Mouse (Mus musculus): ENCODE measurements around the gene Ago1.

Ago1 gene

DNA sequence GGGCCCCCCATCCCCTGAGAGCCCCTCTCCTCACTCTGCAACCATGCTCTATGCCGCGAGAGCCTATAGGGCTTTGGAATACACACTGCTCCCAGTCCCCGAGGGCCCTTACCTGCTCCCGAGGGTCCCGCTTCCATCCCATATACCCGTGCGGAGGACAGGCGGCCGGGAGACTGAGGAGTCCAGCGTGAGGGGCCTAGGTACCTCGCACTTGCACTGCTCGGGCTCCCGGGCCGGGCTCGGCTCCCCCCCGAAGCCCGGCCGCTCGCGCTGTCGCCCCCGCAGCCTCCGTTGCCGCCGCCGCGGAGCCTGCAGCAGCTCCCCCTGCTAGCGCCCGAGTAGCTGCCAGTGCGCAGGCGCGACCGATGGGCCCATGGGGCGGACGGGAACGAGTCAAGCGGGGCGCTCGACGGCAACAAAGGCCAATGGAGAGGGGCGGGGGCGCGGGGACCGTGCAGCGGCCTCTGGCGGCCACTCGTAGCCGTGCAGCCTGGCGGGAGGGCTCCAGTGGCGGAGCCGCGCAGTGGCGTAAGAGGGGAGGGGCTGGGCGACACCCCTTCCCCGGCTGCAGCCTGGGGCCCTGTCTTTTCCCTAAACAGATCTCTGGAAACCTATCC, at the start of gene Ago1:
Ago1 (minus strand) TSS at position 299 of the 617 bp plus-strand sequence.
- DNase-seq, result peak; percentile 96

DNA sequence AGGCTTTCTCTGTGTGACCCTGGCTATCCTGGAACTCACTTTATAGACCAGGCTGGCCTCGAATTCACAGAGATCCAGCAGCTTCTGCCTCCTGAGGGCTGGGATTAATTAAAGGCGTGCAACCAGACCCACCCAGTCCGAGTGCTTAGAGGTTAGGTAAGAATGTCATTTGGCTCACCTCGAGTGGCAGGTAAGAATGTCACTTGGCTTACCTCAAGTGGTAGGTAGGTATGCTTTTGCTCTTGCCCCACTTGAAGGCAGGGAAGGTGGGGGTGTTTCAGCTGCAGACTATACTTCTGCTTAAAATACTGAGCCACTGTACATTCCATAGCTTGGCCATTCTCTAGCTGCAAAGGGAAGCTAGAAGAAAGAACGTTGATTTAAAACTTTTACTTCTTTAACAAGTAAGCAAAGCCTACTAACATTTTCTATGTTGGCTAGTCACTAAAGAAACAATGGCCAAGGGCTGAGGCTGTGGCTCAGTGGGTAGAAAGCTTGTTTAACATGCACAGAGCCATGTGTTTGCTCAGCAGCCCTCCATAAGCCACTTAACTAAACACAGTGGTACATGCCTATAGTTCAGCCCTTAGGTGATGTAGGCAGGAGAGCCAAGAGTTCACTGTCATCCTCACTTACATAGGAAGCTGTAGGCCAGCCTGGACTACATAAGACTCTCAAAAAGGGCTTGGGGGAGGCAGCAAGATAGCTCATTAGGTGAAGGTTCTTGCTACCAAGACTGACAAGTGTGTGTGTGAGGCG, 44.1 kb upstream of the Ago1 start:
- no peak for DNase-seq

DNA sequence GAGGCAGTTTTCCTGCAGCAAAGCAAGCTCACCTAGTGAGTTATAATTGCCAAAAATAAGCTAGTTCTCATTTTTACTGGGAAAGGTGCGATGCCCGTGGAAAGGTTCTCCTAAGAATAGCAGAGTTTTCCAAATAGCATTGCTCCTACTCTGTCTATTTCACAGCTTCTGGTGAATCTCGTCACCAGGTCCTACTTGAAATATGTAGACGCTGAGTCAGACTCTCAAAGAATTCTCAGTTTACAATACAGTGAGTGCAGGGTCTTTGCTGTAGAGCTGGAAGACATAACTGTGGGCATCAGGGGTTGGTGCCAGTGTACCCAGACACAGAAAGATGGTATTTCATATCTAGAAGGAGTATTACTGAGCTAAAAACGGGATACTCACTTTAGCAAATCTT, 42.6 kb upstream of the Ago1 start:
- DNase-seq, result no peak

DNA sequence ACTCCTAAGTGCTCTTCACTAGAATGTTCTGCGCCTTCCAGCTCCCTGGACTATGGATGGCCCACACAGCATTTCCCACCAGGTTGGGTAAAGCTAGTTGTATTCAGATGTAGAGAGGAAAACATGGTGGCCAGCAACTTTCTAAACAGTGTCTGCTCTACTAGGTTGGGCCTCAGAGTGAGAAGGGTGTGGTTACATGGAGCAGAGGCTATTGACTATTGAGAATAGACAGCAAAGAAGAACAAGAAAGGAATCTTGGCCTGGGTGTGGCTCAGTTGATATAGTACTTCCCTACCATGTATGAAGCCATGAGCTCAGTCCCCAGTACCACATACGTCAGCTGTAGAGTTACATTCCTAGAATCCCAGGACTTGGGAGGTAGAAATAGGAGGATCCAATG, 40.7 kb upstream of the Ago1 start:
- no peak for DNase-seq

DNA sequence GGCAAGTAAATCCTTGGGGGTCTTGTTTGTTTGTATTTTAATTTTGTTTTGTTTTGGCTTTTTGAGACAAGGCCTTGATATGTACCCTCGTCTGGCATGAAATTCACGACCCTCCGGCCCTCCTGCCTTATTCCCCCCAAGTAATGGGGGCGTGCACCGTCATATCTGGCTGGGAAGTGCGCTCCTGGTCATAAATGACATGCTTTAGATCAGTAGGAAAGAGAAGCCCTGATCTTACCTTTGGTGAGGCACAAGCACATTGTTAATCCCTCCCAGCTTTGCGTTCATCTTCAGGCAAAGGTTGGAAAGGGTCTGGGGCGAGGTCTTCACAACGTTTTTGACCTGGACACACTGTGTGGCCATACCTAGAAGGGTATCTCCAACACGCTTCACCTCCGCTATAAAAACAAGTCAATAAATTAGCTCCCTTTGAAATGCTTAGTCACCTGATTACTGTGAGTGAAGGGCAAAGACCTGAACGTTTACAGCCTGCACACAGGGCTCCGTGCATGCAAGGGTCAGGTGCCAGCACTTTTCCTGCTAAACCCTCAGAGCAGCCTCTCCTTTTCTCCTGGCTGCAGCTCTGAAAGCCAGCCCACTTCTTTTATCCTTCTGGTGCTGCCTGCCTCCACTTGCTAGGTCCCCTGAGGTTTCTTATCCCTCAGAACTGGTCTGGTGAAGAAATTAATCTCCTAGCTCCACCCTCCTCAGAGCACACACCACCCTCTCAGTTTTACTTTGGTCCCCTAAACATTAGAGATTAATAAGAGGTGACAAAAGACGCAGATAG, 39.9 kb upstream of the Ago1 start:
- DNase-seq, result no peak

DNA sequence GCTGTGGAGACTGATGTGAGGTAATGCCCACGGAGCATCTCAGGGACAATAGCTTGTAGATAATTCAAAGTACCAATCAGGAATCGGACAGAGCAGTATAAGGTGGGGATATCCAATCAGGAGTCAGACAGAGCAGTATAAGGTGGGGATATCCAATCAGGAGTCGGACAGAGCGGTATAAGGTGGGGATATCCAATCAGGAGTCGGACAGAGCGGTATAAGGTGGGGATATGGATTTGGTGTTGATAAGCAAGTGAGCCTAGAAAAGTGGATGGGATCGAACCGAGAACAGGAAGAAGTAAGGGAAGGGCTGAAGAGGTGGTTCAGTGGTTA, 34.6 kb upstream of the Ago1 start:
- DNase-seq, result no peak

DNA sequence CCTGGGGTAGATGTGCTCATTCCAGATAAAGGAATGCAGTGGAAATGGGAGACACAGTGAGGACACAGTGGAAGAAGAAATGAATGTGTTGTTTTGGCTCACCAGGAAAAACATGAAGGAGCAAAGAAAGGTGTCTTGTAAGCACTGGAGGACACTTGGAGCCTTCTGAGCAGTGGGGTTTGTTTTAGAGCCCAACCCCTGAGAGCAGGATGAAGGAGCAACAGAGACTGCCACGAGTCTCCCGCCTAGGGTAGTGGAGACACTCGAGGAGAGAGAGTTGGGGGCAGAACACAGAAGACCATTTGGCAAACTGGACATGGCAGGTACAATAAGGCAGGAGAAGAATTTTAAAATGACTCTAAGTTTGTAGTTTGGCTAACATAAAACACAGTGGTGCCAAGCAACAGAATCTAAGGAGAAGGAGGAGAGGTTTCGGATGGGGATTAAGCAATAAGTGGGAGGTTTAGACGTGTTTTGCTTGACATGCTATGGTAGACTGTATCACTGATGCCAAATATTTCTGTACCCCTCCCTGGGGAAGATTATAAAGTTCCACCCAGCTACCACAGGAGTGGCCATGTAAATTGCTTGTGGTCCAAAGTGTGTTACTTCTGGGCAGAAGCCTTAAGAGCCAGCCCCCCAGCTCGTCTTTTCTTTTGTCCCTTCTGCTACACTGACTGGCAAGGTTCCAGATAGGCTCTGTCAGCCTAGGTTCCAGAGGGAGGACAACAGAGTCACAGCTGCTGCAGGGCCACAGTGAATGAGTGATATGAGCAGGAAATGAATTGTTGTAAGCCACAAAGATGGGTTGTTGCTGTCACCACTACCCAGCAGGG, 34.0 kb upstream of the Ago1 start:
- no peak for DNase-seq

DNA sequence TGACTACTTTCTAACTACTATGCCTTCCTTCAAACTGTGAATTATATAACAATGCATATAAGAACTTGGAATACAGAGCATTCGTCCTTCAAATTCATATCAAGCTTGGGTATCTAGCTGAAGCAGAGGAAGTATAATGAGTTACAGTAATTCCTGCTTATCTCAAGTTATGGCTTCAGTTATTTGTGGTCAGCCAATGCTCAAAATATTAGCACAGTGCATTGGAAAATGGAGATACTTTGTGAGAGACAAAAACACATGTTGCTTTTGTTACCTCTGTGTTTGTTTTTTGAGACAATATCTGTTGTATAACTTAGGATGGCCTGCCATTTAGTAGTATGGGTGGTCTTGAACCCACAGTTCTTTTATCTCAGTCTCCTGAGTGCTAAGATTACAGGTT, 30.2 kb upstream of the Ago1 start:
- no peak for DNase-seq

DNA sequence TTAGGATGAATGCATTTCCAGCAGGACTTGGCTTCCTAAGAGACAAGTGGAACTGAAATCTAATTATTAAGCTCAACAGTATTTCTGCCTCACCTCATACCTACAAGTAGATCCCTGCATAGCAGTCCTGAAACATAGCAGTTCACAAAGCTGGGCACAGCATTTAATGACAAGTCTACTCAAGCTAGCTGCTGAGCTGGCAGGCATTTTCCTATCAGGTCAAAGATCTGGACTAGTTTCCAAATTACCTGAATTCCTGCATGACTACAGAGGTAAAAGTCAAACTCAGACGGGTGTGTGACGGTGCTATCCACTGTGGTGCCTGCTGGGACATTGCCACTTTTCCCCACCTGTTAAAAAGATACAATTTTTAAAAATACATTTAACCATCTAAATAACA, 28.6 kb upstream of the Ago1 start:
- DNase-seq, result no peak

DNA sequence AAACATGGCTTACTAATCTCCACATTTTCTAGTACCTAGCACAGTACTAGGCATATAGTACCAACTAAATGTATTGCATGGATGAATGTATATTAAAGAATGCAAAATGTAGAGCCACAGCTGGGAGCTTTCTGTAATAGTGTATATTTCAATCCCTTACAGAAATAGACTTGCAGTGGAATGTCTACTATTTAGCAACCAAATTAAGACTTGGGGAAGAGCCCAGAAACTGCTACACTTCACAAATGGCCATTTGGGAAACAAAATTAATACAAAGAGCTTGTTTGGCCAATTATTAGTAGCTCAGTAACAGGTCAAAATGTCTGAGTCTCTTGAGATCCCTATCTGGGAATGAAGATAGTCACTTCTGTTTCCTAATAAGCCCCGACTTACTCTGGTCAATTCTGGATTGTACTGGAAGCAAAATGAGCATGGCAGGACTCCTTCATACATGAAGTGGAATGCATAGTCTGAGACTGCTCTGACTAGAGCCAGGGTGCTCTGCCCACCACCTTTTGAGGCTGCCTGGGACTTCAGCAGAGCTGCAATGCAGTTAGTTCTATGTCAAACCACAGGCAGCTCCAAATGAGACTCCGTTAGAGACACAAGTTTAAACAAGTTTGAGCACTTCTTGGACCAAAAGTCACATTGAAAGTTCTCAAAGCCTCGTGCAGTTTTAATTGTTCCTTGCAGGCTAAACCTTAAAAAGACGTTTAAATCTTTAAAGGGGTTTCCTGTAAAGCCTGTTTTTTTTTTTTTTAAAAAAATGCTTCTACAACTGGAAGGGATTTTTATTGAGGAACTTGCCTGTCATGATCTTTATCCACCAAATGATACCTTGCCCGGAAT, 27.8 kb upstream of the Ago1 start:
- no peak for DNase-seq

DNA sequence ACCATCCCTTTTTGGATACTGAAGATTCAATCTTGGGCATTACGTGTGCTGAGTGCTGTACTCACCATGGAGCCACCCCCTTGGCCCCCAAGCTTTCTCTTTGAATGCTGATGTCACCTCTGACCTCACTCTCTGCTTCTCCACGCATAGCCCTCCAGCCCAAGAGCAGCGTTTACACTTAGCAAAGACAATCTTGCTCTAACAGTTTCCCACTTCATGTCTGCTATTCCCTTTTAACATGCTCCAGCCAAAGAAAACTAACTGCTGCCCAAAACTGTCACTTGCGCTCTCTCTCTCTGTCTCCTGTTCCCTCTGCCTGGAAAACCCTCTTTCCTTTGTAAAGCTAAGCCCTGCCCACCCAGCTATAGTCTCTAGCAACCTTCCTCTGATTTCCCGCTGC, 27.1 kb upstream of the Ago1 start:
- DNase-seq, result no peak

DNA sequence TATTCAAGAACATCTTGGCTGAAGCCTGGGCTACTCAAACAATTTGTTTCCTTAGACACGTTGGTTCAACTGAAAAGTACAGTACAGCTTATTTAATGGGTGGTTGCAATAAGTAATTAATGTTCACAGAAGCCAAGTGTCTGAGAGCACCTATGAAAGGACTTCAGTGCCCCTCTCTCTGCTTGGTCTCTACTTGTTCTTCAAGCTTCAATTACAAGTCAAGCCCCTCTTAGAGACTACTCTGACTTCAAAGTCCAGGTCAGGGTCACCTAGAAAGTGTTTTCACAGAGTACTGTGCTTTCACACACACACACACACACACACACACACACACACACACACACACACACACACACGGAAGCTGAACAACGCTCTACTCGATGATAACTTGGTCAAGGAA, 25.0 kb upstream of the Ago1 start:
- no peak for DNase-seq

DNA sequence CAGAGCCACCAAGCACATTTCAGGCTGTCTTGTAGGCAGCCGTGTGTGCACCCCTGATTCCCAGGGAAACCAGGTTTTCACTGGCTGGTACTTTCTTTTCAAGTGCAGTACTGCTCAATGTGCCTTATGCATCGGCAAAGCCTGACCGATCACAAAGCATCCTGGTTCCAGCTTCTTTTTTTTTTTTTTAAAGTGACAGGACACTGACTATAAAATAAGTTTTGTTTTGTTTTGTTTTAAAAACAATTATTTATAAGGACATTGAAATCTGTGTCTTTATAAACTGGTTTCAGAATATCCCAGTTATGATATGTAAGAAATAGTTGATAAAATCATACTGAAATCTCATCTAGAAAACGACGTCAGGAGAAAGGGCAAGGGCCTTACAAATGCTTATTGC, 23.6 kb upstream of the Ago1 start:
- DNase-seq, result no peak

DNA sequence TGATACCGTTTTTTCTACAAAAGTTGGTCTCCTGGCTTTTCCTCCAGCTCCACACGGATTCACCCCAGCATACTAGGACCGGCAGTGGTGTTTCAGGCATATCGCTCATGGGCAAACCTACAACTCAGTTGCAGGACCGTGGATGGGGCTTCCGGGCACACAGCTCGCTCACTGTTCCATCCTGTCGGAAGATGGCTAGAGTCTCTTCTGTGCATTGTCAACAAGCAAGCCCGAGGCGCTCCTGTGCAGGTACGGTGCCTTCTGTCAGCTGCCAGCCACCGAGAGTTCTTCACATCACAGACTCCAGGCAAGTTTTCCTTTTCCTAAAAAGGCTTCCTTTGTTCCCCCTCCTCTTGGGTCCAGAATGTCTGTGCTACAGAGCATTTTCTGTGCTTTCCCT, 22.3 kb upstream of the Ago1 start:
- DNase-seq, result no peak

DNA sequence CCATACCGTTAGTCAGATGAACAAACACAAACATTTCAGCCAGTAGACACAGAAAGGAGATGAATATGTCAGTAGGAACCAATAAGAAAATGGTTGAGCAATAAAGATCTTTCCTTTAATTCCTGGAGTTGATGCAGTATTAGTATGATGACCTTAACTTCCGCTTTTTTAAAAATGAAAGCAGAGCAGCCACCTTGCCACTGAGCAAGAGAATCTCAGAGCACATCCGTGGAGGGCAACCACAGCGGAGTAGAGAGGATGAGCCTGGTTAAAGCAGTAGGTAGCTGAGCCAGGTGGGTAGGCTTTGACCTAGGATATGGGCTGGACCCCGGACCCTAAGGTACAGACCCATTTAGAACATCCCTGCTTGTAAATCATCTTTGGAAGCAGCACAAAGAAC, 21.4 kb upstream of the Ago1 start:
- DNase-seq, result no peak

DNA sequence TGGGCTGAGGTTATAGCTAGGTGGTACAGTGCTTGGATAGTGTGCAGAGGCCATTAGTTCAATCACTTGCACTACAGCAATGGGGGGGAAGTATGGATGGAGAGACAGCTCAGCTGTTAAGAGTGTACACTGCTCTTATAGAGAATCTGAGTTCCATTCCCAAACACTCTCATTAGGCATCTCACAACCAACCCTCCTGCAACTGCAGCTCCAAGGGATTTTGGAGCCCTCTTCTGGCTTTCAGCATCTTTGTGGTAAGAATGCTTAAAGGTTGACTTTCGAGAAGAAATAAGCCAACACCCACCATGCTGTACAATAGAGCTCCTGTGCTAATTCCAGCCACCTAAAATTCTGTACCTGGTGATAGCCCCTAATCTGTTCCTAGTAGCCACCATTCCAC, 17.8 kb upstream of the Ago1 start:
- no peak for DNase-seq

DNA sequence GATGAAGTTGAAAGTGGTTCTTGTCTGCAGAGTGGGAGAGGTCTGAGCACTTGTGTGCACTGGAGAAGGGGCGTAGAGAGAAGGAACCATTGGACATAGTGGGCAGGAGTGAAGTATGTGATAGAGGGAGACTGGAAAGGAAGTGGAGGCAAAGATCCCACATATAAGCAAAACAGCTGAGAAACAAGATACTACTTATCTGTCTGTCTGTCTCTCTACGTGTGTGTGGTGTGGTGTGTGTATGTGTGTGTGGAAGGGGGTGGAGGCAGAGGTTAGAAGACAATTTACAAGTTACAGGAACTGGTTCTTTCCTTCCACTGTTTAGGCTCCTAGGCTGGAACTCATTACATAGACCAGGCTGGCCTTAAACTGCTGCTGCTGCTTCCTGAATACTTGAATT, 16.7 kb upstream of the Ago1 start:
- no peak for DNase-seq

DNA sequence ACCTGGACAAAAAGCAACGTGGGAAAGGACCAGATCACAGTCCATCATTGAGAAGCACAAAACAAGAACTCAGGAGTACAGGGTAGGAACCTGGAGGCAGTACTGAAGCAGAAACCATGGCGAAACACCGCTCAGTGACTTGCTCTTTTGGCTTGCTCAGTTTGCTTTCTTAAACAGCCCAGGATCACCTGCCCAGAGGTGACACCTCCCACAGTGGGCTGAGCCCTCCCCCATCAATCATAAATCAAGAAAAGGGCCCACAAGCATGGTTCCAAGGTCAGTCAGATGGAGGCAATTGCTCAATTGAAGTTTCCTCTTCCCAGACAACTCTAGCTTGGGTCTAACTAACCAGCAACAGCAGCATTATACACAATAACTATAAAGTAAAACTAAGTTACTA, 15.5 kb upstream of the Ago1 start:
- no peak for DNase-seq

DNA sequence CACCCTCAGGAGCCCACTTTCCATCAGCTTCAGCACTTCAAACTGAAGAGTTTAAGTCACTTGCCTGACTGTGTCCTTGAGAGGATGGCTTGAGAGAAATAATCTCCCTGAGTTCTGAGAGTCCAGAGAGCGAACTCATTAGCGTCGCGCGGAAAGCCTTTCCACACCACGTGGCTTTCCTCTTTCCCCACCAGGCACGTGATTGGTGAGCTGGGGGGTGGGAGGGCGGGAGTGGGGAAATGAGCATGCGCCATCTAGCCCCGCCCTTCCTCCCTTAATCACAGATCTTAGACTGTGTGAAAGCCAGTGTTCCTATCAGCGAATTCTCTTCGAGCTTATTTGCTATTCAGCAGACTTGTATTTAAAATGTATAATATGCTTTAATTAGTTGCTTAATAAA, 14.6 kb upstream of the Ago1 start:
- DNase-seq, result no peak

DNA sequence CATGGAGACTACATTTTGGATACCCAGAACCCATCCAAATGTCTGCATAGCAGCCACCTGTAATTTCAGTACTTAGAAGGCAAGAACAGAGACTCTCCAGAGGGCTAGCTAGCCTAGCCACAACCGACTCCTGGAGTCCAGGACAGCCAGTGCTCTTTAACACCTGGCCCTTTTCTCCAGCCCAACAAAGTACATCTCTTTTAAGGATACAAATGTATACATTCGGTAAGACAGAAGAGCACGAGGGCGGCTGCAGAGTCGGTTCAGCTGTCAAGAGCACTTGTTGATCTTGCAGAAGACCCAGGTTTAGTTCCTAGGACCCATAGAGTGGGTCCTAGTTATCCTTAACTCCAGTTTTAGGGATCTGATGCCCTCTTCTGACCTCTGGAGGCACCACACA, 13.1 kb upstream of the Ago1 start:
- DNase-seq, result no peak

DNA sequence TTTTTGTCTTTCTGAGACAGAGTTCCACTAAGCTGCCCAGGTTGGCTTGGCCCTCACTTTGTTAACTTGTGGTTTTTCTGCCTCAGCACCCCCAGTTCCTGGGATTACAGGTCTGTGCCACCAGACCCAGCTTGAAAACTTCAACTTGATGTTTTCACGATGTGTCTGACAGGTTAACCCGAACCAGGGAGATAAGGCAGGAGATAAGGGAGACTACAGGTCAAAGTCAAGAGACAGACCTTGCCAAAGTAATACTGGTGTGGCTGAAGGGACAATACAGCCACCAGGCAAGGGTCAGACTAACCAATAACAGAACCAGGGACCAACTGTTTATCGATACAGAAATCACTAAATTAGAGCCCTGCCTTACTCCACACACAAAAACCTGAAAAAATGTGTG, 11.9 kb upstream of the Ago1 start:
- DNase-seq, result no peak

DNA sequence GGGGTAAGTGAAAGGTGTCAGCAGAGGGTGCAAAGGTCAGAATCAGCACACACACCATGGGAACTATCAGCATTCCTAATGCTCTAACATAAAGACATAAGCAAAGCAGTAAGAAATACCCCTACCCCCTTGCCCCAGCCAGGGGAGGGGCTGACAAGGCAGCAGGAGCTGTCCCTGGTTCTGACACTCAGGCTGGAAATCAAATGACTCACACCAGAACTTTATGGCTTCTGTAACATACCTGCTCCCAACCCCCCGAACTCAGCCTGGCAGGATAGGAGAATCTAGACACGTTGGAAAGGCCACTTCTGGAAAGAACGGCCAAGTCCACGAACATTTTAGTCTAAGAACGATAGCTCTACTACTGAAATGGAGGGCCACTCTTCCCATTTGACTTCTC, 4.6 kb upstream of the Ago1 start:
- no peak for DNase-seq

DNA sequence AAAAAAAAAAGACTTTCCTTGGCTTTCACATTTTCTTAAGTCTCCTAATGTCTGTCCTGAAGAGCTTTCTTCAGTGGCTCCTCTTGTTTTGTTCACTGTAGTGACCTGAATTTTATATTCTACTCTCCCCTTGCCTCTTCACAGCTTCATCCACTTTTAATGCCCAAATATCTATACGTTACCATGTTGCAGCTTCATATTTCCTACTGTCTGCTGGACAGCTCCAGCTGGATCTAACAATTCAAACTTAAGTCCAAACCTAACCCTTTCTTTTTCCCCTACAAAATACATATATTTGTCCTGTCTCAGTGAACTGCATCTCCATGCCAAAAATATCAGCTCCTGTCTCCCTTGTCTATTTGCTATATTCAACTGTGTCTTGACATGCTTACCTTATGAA, 951 bp upstream of the Ago1 start:
- DNase-seq, result no peak

Data from right cerebral cortex, adult 18-20 months (tissue).